Mouse (Mus musculus) myocyte (in vitro differentiated cells): Measurements from ENCODE around the gene Rpl31. TPM values are rescaled to one million over a fixed set of nuclear protein-coding genes. Genes with fewer than 3 reads are reported as not detected.

ENCODE experiments used
- H3K27me3 ChIP-seq: one replicate; pipeline ENCODE4 v1.6.1; 2011; ENCODE audit not compliant: control insufficient read depth, insufficient read depth, insufficient read length
- H3K36me3 ChIP-seq: one replicate; pipeline ENCODE4 v1.6.1; 2011; ENCODE audit not compliant: control insufficient read depth, insufficient read depth
- H3K4me2 ChIP-seq: one replicate; pipeline ENCODE4 v1.6.1; 2011; ENCODE audit warnings: low read depth, control low read depth
- H3K4me3 ChIP-seq: one replicate; pipeline ENCODE4 v1.5.1; 2011; ENCODE audit warnings: mild to moderate bottlenecking, control low read depth, moderate library complexity
- H3K79me2 ChIP-seq: one replicate; pipeline ENCODE4 v1.6.1; 2011; ENCODE audit not compliant: control insufficient read depth, insufficient read depth
- H3ac ChIP-seq: one replicate; pipeline ENCODE4 v1.6.1; 2011; ENCODE audit not compliant: control insufficient read depth, insufficient read length
- CEBPB ChIP-seq: IDR thresholded peaks from 2 replicates; pipeline ENCODE4 v1.6.1; 2011; ENCODE audit warnings: mild to moderate bottlenecking, moderate library complexity; ENCODE audit not compliant: poor library complexity, insufficient read depth, severe bottlenecking
- E2F4 ChIP-seq: IDR thresholded peaks from one replicate; pipeline ENCODE4 v1.6.1; 2011; ENCODE audit warnings: mild to moderate bottlenecking, control low read depth, moderate library complexity; ENCODE audit not compliant: insufficient read depth
- MAX ChIP-seq: IDR thresholded peaks from one replicate; pipeline ENCODE4 v1.6.1; 2011; ENCODE audit warnings: low read depth, mild to moderate bottlenecking, control low read depth
- MYOD1 ChIP-seq, 3 experiments: IDR thresholded peaks; one replicate each; pipeline ENCODE4 v1.6.1; 2011; ENCODE audit warnings: control low read depth in 2 of 3, low read depth in 2 of 3, mild to moderate bottlenecking in 2 of 3, moderate library complexity in 1 of 3; ENCODE audit not compliant: insufficient read length in 2 of 3, control insufficient read depth in 1 of 3
- MYOG ChIP-seq, 3 experiments: IDR thresholded peaks; one replicate each; pipeline ENCODE4 v1.6.1; 2011; ENCODE audit warnings: control low read depth in 2 of 3, low read depth in 2 of 3, mild to moderate bottlenecking in 2 of 3; ENCODE audit not compliant: insufficient read length in 2 of 3, control insufficient read depth in 1 of 3, insufficient read depth in 1 of 3
- POLR2A ChIP-seq: IDR thresholded peaks from one replicate; pipeline ENCODE4 v1.6.1; 2011; ENCODE audit warnings: low read depth, mild to moderate bottlenecking, control low read depth, moderate library complexity; ENCODE audit not compliant: insufficient read length
- POLR2AphosphoS2 ChIP-seq: IDR thresholded peaks from one replicate; pipeline ENCODE4 v1.6.1; 2011; ENCODE audit warnings: low read depth, control low read depth; ENCODE audit not compliant: insufficient read length
- REST ChIP-seq: IDR thresholded peaks from one replicate; pipeline ENCODE4 v1.6.1; 2011; ENCODE audit warnings: mild to moderate bottlenecking, control low read depth, moderate library complexity; ENCODE audit not compliant: insufficient read depth, insufficient read length
- SRF ChIP-seq: IDR thresholded peaks from one replicate; pipeline ENCODE4 v1.6.1; 2011; ENCODE audit warnings: low read depth; ENCODE audit not compliant: control insufficient read depth, insufficient read length
- TCF12 ChIP-seq: IDR thresholded peaks from one replicate; pipeline ENCODE4 v1.6.1; 2011; ENCODE audit warnings: mild to moderate bottlenecking, control low read depth; ENCODE audit not compliant: poor library complexity, insufficient read depth, severe bottlenecking
- TCF3 ChIP-seq: IDR thresholded peaks from one replicate; pipeline ENCODE4 v1.6.1; 2011; ENCODE audit warnings: low read depth, control low read depth; ENCODE audit not compliant: insufficient read length
- USF1 ChIP-seq: IDR thresholded peaks from one replicate; pipeline ENCODE4 v1.6.1; 2011; ENCODE audit warnings: low read depth, mild to moderate bottlenecking, control low read depth, moderate library complexity
- polyA plus RNA-seq: library from polyadenylated mRNA; unstranded; fragments of >200 nt; fragmentation: generic; extraction: Trizol; gene quantifications from one replicate; pipeline ENCODE4 v1.2.1, GENCODE M21; 2012; ENCODE audit warnings: missing spikeins

Gene Rpl31
- polyA plus RNA-seq, 1 experiment, result 1,627 TPM

- TF ChIP-seq CEBPB, result no peak
- TF ChIP-seq TCF12, result no peak
- no peak for TF ChIP-seq POLR2A
- no peak for TF ChIP-seq MYOD1 (IDR thresholded peaks at IDR 0.05; ENCODE audit: control insufficient read depth in 1 of 3, insufficient read length in 2 of 3, low read depth in 2 of 3)
- no peak for TF ChIP-seq SRF
- no peak for TF ChIP-seq MAX
- TF ChIP-seq TCF3, result no peak
- no peak for TF ChIP-seq E2F4
- no peak for TF ChIP-seq USF1
- TF ChIP-seq MYOG (IDR thresholded peaks at IDR 0.05; ENCODE audit: control insufficient read depth in 1 of 3, insufficient read depth in 1 of 3, insufficient read length in 2 of 3, low read depth in 2 of 3), result no peak
- no peak for TF ChIP-seq POLR2AphosphoS2
- no peak for TF ChIP-seq REST
These were observed 39.5 kb downstream of the Rpl31 start for GRCm38 (mm10) chr1:39407108-39407507.

GRCm38 (mm10) chr1:39408123-39408522 lies 40.5 kb downstream of the Rpl31 start:
- H3ac ChIP-seq, result no peak overlapping the region
- H3K27me3 ChIP-seq, result peaks cover 13% of the 10 kb centered on the region
- H3K79me2 ChIP-seq, result no peaks in the 10 kb centered on the region
- H3K36me3 ChIP-seq, result no peaks in the 10 kb centered on the region
- no peak overlapping the region for H3K4me2 ChIP-seq
- no peak overlapping the region for H3K4me3 ChIP-seq
- no peak for TF ChIP-seq USF1
- TF ChIP-seq TCF12, result no peak
- no peak for TF ChIP-seq MAX
- no peak for TF ChIP-seq MYOG (IDR thresholded peaks at IDR 0.05; ENCODE audit: control insufficient read depth in 1 of 3, insufficient read depth in 1 of 3, insufficient read length in 2 of 3, low read depth in 2 of 3)
- TF ChIP-seq SRF, result no peak
- TF ChIP-seq REST, result no peak
- no peak for TF ChIP-seq POLR2AphosphoS2
- TF ChIP-seq MYOD1 (IDR thresholded peaks at IDR 0.05; ENCODE audit: control insufficient read depth in 1 of 3, insufficient read length in 2 of 3, low read depth in 2 of 3), result no peak
- no peak for TF ChIP-seq TCF3
- TF ChIP-seq E2F4, result no peak
- no peak for TF ChIP-seq CEBPB
- no peak for TF ChIP-seq POLR2A

More at GRCm38 (mm10) chr1:39407108-39407507, 39.5 kb downstream of the Rpl31 start:
- Histone ChIP-seq H3ac (no peak overlapping the region), H3K4me2 (no peak overlapping the region), H3K79me2 (no peaks in the 10 kb centered on the region), H3K4me3 (no peak overlapping the region), H3K27me3 (peaks cover 20% of the 10 kb centered on the region), H3K36me3 (no peaks in the 10 kb centered on the region)

- no peaks in the 10 kb centered on the region for H3K36me3 ChIP-seq
- H3K4me3 ChIP-seq, result no peak overlapping the region
- H3K27me3 ChIP-seq, result peaks cover 13% of the 10 kb centered on the region
- no peak for TF ChIP-seq POLR2A
- TF ChIP-seq USF1, result no peak
- TF ChIP-seq MYOD1 (IDR thresholded peaks at IDR 0.05; ENCODE audit: control insufficient read depth in 1 of 3, insufficient read length in 2 of 3, low read depth in 2 of 3), result no peak
- TF ChIP-seq MAX, result no peak
- no peak for TF ChIP-seq POLR2AphosphoS2
- no peak for TF ChIP-seq TCF12
- no peak for TF ChIP-seq CEBPB
- TF ChIP-seq MYOG (IDR thresholded peaks at IDR 0.05; ENCODE audit: control insufficient read depth in 1 of 3, insufficient read depth in 1 of 3, insufficient read length in 2 of 3, low read depth in 2 of 3), result no peak
- H3K4me2 ChIP-seq, result no peak overlapping the region
- H3ac ChIP-seq, result no peak overlapping the region
- no peaks in the 10 kb centered on the region for H3K79me2 ChIP-seq
These were observed 41.0 kb downstream of the Rpl31 start for GRCm38 (mm10) chr1:39408668-39409067.

DNA sequence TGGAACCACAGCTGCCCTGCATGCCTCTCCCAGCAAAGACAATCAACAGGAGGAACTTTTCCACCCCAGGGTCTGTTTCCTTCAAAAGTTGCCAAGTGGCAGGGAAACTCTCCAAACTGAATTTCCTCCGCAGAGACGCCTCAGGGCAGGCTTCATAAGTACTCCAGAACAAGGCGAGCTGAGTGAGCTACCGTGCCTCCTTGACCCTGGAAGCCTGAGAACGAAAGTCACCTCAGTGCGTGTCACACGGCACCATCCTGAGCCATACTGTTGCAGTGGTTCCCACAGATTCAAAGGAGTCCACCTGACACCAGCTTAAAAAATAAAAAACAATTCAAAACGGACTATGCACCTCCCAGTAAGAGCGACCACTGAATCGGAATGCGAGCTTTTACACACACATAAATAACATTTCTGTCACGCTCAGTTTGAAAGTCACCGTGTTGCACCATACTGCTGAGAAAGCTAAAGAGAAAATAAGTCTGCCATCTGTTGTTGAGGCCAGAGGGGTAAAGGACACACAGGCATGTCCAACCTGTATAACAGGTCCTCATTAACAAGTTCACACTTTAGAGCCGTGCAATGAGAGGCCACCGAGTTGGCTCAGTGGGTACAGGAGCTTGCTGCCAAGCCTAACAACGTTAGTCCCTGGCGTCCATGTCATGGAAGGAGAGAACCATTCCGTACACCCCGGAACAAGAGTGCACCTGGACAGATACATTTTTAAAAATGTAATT lies 42.6 kb downstream of the Rpl31 start:
- no peak overlapping the region for H3K4me3 ChIP-seq

GRCm38 (mm10) chr1:39417817-39418216 lies 50.2 kb downstream of the Rpl31 start:
- Histone ChIP-seq H3K36me3 (no peaks in the 10 kb centered on the region), H3K27me3 (peaks cover 18% of the 10 kb centered on the region), H3K79me2 (no peaks in the 10 kb centered on the region), H3ac (no peak overlapping the region), H3K4me3 (no peak overlapping the region), H3K4me2 (no peak overlapping the region)
- TF ChIP-seq MYOG (IDR thresholded peaks at IDR 0.05; ENCODE audit: control insufficient read depth in 1 of 3, insufficient read depth in 1 of 3, insufficient read length in 2 of 3, low read depth in 2 of 3), result no peak
- no peak for TF ChIP-seq TCF12
- no peak for TF ChIP-seq USF1
- TF ChIP-seq TCF3, result no peak
- TF ChIP-seq REST, result no peak
- no peak for TF ChIP-seq POLR2A
- no peak for TF ChIP-seq E2F4
- no peak for TF ChIP-seq POLR2AphosphoS2
- no peak for TF ChIP-seq MYOD1 (IDR thresholded peaks at IDR 0.05; ENCODE audit: control insufficient read depth in 1 of 3, insufficient read length in 2 of 3, low read depth in 2 of 3)
- no peak for TF ChIP-seq SRF
- no peak for TF ChIP-seq CEBPB
- TF ChIP-seq MAX, result no peak

More for the DNA sequence above, 42.6 kb downstream of the Rpl31 start:
- peaks cover 8% of the 10 kb centered on the region for H3K27me3 ChIP-seq
- no peaks in the 10 kb centered on the region for H3K79me2 ChIP-seq
- H3K36me3 ChIP-seq, result no peaks in the 10 kb centered on the region
- no peak overlapping the region for H3K4me2 ChIP-seq
- H3ac ChIP-seq, result no peak overlapping the region
- no peak for TF ChIP-seq REST
